Mouse (Mus musculus) liver, postnatal 0 days (tissue): ENCODE data around the gene Parp16. TPM values are rescaled to one million over a fixed set of nuclear protein-coding genes. Genes with fewer than 3 reads are reported as not detected.

Source experiments
- ATAC-seq: fragments of 200-750 bp; cut with Nextera tagmentation; 2 replicates; pipeline ENCODE4 v1.8.0; 2017; ENCODE audit warnings: mild to moderate bottlenecking, moderate library complexity
- DNase-seq: peaks from one replicate; pipeline ENCODE4 v3.0.0-alpha.2; 2016
- H3K27ac ChIP-seq: fragments of 300-500 bp; sonication (generic); 2 replicates; pipeline ENCODE4 v1.5.1; 2014; ENCODE audit warnings: antibody characterized with exemption, moderate library complexity, mild to moderate bottlenecking, low read depth
- H3K27me3 ChIP-seq: fragments of 300-500 bp; sonication (generic); 2 replicates; pipeline ENCODE4 v1.6.1; 2014; ENCODE audit warnings: low read length, control low read depth, mixed read lengths; ENCODE audit not compliant: insufficient read depth
- H3K36me3 ChIP-seq: fragments of 300-500 bp; sonication (generic); replicated peaks from 2 replicates; pipeline ENCODE4 v1.6.1; 2014; ENCODE audit warnings: mild to moderate bottlenecking, control low read depth, low read length, moderate library complexity, mixed read lengths; ENCODE audit not compliant: insufficient read depth
- H3K4me1 ChIP-seq: fragments of 300-500 bp; sonication (generic); 2 replicates; pipeline ENCODE4 v1.6.1; 2014; ENCODE audit warnings: antibody characterized with exemption, mild to moderate bottlenecking, control low read depth; ENCODE audit not compliant: insufficient read depth
- H3K4me2 ChIP-seq: fragments of 300-500 bp; sonication (generic); 2 replicates; pipeline ENCODE4 v1.6.1; 2014; ENCODE audit warnings: low read depth, mild to moderate bottlenecking, low read length, moderate library complexity, mixed read lengths
- H3K4me3 ChIP-seq: fragments of 300-500 bp; sonication (generic); 2 replicates; pipeline ENCODE4 v1.5.1; 2014; ENCODE audit warnings: low read depth, low read length
- H3K9ac ChIP-seq: fragments of 300-500 bp; sonication (generic); replicated peaks from 2 replicates; pipeline ENCODE4 v1.6.1; 2014; ENCODE audit warnings: mild to moderate bottlenecking, moderate library complexity
- H3K9me3 ChIP-seq: fragments of 300-500 bp; sonication (generic); 2 replicates; pipeline ENCODE4 v1.6.1; 2016; ENCODE audit warnings: mild to moderate bottlenecking, control low read depth, low read length, mixed read lengths
- CTCF ChIP-seq: sonication (generic); IDR thresholded peaks from 2 replicates; pipeline ENCODE4 v1.5.1; 2016; ENCODE audit warnings: antibody characterized with exemption, low read depth
- EP300 ChIP-seq: IDR thresholded peaks from 2 replicates; pipeline ENCODE4 v1.6.1; 2016; ENCODE audit warnings: antibody characterized with exemption, low read depth, mild to moderate bottlenecking
- WGBS: fragments of 180-500 bp; shearing (Covaris S2); extraction: QIAGEN DNeasy Blood & Tissue Kit; methylation state at CpG from one replicate; pipeline ENCODE4 v1.1.7; 2014; ENCODE audit not compliant: insufficient replicate concordance; 5-methylcytosine and 5-hydroxymethylcytosine counted together
- polyA plus RNA-seq: library from polyadenylated mRNA; unstranded; fragments of >200 nt; fragmentation: Nextera tagmentation; extraction: Ambion mirVana; gene quantifications from 2 replicates; pipeline ENCODE4 v1.2.1, GENCODE M21; 2015

Gene Parp16
- polyA plus RNA-seq, 1 experiment from 2014 or later, result 11.7 TPM

DNA sequence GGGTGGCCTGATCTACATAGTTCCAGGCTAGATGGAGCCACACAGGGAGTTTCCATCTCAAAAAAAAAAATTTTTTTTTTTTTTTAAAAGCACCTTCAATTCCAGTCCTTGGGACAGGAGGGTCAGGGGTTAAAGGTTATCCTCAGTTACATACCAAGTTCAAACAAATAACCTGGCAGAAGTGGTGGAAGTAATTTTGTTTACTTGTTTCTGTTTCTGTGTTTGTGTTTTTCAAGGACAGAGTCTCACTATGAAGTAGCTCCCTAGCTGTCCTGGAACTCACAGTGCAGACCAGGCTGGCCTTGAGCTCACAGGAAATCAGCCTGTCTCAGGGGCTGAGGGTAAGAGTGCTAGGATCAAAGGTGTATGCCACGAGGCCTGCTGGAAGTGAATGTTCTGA, 40.4 kb downstream of the Parp16 start:
- no peak for ATAC-seq
- no peak for DNase-seq
- TF ChIP-seq CTCF (no peak), EP300 (no peak)
- H3K27me3 ChIP-seq, result no peaks in the 10 kb centered on the region
- no peaks in the 10 kb centered on the region for H3K9me3 ChIP-seq
- no peak overlapping the region for H3K9ac ChIP-seq
- H3K4me1 ChIP-seq, result peaks cover 8% of the 10 kb centered on the region; the same call in 1 of the 2 replicates
- 44% methylated on average over 1 of the region's 1 CpGs for WGBS
- no peak overlapping the region for H3K4me2 ChIP-seq
- peaks cover 9% of the 10 kb centered on the region for H3K36me3 ChIP-seq
- H3K27ac ChIP-seq, result 0 out of 2 replicates have a peak overlapping the region, but pooled peaks have one; percentile 19
- no peak overlapping the region for H3K4me3 ChIP-seq

DNA sequence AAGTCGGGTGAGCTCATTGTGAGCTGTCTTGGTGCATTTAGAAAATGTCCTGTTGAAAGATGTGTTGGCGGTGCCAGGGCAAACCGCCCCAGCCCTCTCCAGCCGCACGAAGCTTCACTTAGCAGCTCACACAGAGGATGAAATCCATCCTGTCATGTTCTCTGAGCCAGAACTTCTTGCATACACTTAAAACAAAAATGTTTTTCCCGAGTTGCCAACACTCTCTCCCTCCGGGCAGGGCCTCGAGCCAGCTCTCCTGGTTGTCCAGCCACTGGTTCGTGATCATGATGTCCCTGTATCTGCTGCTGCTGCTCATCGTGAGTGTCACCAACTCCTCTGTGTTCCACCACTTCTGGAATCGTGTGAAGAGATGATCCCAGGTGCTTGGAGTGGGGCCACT, 42.5 kb downstream of the Parp16 start:
- DNase-seq (no peak), ATAC-seq (no peak)
- H3K27me3 ChIP-seq, result no peaks in the 10 kb centered on the region
- no peak overlapping the region for H3K27ac ChIP-seq
- TF ChIP-seq CTCF, result no peak
- TF ChIP-seq EP300, result no peak
- peaks cover 5% of the 10 kb centered on the region; the same call in 1 of the 2 replicates for H3K4me1 ChIP-seq
- 86% methylated on average over 11 of the region's 11 CpGs for WGBS
- H3K36me3 ChIP-seq, result peaks cover 8% of the 10 kb centered on the region
- no peak overlapping the region for H3K4me3 ChIP-seq
- no peaks in the 10 kb centered on the region for H3K9me3 ChIP-seq
- no peak overlapping the region for H3K4me2 ChIP-seq
- H3K9ac ChIP-seq, result no peak overlapping the region

DNA sequence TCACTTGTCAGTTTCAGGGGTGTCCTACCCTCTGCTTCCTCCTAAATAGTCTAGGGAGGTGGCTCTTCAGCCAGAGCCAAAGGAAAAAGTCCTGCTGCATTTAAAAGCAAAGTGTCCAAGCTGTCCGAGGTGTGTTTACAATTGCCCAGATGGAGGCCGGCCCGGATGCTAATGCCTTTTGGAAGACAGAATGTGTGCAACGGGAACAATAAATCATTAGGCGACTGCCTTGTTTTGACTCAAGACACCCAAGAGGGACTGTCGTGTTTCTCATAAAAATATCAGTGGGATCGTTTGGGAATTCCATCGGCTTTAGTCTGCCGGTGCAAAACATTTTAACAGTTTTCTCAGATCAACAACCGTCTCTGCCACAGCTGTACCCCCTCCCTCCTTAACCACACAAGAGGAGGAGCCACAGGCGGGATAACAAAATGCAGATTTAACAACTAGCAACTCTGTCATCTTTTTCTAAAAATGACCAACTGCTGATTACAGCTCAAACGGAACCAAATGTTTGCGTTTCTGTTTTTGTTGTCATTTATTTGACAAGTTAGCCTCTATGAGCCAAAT, 43.1 kb downstream of the Parp16 start:
- no peak overlapping the region for H3K9ac ChIP-seq
- H3K27me3 ChIP-seq, result no peaks in the 10 kb centered on the region
- no peaks in the 10 kb centered on the region for H3K9me3 ChIP-seq
- no peak for DNase-seq
- ATAC-seq, result no peak
- no peak overlapping the region for H3K4me2 ChIP-seq
- TF ChIP-seq CTCF (no peak), EP300 (no peak)
- no peak overlapping the region for H3K27ac ChIP-seq
- WGBS, result 74% methylated on average over 13 of the region's 13 CpGs
- H3K4me3 ChIP-seq, result no peak overlapping the region
- peaks cover 2% of the 10 kb centered on the region; the same call in 1 of the 2 replicates for H3K4me1 ChIP-seq
- H3K36me3 ChIP-seq, result peaks cover 8% of the 10 kb centered on the region

DNA sequence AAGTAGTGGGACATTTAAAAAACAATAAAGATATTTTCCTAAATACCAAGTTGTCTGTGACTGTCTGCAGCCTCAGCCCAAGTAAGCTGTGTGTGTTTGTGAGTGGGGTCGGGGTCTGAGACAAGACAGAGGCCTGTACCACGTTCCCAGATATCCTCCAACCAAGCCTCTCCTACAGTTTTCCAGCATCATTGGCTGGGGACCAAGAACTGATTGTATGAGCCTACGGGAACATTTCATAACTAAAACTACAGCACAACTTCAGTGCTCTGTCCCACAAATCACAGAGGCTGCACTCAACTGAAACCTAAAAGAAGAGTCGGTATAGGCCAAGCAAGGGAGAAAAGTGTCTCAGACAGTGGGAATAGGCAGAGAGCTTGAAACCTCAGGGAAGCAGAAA, 44.0 kb downstream of the Parp16 start:
- Histone ChIP-seq H3K27me3 (no peaks in the 10 kb centered on the region), H3K36me3 (peaks cover 8% of the 10 kb centered on the region), H3K9ac (no peak overlapping the region), H3K4me3 (no peak overlapping the region), H3K4me2 (no peak overlapping the region), H3K9me3 (no peaks in the 10 kb centered on the region), H3K27ac (no peak overlapping the region), H3K4me1 (peaks cover 7% of the 10 kb centered on the region; the same call in 1 of the 2 replicates)
- no peak for ATAC-seq
- no peak for DNase-seq
- TF ChIP-seq CTCF (no peak), EP300 (no peak)
- 79% methylated on average over 4 of the region's 4 CpGs for WGBS

DNA sequence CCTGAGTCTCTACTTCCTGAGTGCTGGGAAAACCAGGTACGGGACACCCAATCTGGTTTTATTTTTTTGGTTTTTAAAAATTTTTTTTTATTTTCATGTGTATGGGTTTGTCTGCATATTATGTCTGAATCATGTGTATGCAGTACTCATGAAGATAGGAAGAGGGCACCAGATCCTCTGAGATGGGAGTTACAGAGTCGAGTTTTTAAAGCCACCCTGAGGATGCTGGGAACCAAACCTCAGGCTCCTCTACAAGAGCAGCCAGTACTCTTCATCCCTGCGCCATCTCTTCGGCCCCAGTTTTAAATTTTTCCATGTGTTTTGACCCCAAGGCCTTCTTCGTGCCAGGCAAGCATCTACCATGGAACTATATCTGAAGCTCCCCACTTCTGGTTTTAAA, 44.6 kb downstream of the Parp16 start:
- no peak overlapping the region for H3K27ac ChIP-seq
- H3K4me2 ChIP-seq, result no peak overlapping the region
- TF ChIP-seq CTCF (peak; percentile 18; the same call in 1 of the 2 replicates), EP300 (no peak)
- WGBS, result 85% methylated on average over 5 of the region's 5 CpGs
- H3K36me3 ChIP-seq, result peaks cover 8% of the 10 kb centered on the region
- DNase-seq (no peak), ATAC-seq (no peak)
- H3K27me3 ChIP-seq, result no peaks in the 10 kb centered on the region
- no peak overlapping the region for H3K9ac ChIP-seq
- no peaks in the 10 kb centered on the region for H3K9me3 ChIP-seq
- H3K4me1 ChIP-seq, result peaks cover 7% of the 10 kb centered on the region; the same call in 1 of the 2 replicates
- no peak overlapping the region for H3K4me3 ChIP-seq

DNA sequence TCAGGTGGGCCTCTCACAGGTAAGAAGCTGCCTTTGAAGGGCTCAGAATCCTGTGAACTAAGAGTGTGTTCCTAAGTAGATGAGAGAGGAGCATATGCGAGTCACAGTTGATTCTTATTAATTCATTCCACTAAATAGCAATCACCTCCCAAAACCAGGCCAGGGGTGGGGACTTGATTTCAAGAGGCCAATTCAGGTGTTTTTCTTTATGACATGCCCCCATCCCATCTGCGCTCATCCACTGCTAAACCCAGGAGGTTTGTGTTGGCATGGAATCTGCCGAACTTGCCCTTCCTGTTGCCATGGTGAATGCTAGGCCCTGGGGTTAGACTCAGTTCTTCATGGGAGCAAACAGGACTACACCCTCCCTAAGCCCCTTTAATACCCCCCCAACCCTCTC, 45.4 kb downstream of the Parp16 start:
- DNase-seq (no peak), ATAC-seq (no peak)
- H3K9me3 ChIP-seq, result no peaks in the 10 kb centered on the region
- peaks cover 7% of the 10 kb centered on the region; the same call in 1 of the 2 replicates for H3K4me1 ChIP-seq
- H3K9ac ChIP-seq, result no peak overlapping the region
- no peaks in the 10 kb centered on the region for H3K27me3 ChIP-seq
- H3K4me2 ChIP-seq, result no peak overlapping the region
- no peak overlapping the region for H3K27ac ChIP-seq
- TF ChIP-seq CTCF, result no peak
- no peak for TF ChIP-seq EP300
- 73% methylated on average over 3 of the region's 3 CpGs for WGBS
- H3K36me3 ChIP-seq, result peaks cover 8% of the 10 kb centered on the region
- no peak overlapping the region for H3K4me3 ChIP-seq
